Mouse (Mus musculus): ENCODE measurements around the gene Tex21. TPM values are rescaled to one million over a fixed set of nuclear protein-coding genes. Genes with fewer than 3 reads are reported as not detected.

Gene Tex21
- polyA plus RNA-seq, 1 experiment from 2014 or later = 0.06 TPM

- WGBS = 69% methylated on average over 1 of the region's 1 CpGs
- Histone ChIP-seq H3K4me2 (ENCODE audit: low read depth, low read length) (no peak overlapping the region), H3K4me1 (ENCODE audit: control insufficient read depth, insufficient read depth, low read length) (peaks cover 7% of the 10 kb centered on the region; the same call in 1 of the 2 replicates), H3K4me3 (ENCODE audit: low read length) (no peak overlapping the region), H3K27ac (ENCODE audit: low read length) (no peak overlapping the region), H3K9ac (ENCODE audit: low read depth, low read length) (no peak overlapping the region), H3K9me3 (ENCODE audit: control insufficient read depth, low read length) (no peaks in the 10 kb centered on the region), H3K27me3 (replicated peaks; ENCODE audit: control insufficient read depth, insufficient read depth, low read length) (no peaks in the 10 kb centered on the region), H3K36me3 (ENCODE audit: control insufficient read depth, insufficient read depth, low read length) (no peaks in the 10 kb centered on the region)
- ATAC-seq = no peak
Measured at GRCm38 (mm10) chr12:76253090-76253489, 6.5 kb upstream of the Tex21 start.

GRCm38 (mm10) chr12:76244981-76245380 is 1.6 kb downstream of the Tex21 start:
- no peaks in the 10 kb centered on the region for H3K9me3 ChIP-seq (ENCODE audit: control insufficient read depth, low read length)
- ATAC-seq = no peak
- no peak overlapping the region for H3K9ac ChIP-seq (ENCODE audit: low read depth, low read length)
- no peak overlapping the region for H3K4me2 ChIP-seq (ENCODE audit: low read depth, low read length)
- no peaks in the 10 kb centered on the region for H3K27me3 ChIP-seq (replicated peaks; ENCODE audit: control insufficient read depth, insufficient read depth, low read length)
- H3K27ac ChIP-seq (ENCODE audit: low read length) = no peak overlapping the region
- no peak overlapping the region for H3K4me3 ChIP-seq (ENCODE audit: low read length)
- H3K4me1 ChIP-seq (ENCODE audit: control insufficient read depth, insufficient read depth, low read length) = no peaks in the 10 kb centered on the region
- H3K36me3 ChIP-seq (ENCODE audit: control insufficient read depth, insufficient read depth, low read length) = no peaks in the 10 kb centered on the region
- WGBS = 84% methylated on average over 8 of the region's 8 CpGs

DNA sequence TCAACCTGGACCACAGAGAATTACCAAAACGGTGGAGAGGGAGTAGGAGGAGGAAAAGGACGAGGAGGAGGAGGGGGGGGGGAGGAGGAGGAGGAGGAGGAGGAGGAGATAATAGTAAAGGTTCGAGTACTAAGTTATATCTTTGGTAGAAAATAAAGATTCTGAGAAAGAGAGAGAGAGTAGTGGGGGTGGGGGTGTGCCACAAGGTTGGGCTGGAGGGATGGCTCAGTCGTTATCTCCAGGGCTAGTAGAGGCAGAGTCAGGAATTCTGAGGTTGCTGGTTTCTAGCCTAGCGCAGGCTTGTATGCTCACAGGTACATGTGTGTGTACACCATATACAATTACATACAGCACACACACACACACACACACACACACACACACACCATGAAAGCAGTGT is 4.7 kb downstream of the Tex21 start:
- Histone ChIP-seq H3K9ac (ENCODE audit: low read depth, low read length) (no peak overlapping the region), H3K27me3 (replicated peaks; ENCODE audit: control insufficient read depth, insufficient read depth, low read length) (no peaks in the 10 kb centered on the region), H3K4me3 (ENCODE audit: low read length) (no peak overlapping the region), H3K36me3 (ENCODE audit: control insufficient read depth, insufficient read depth, low read length) (no peaks in the 10 kb centered on the region), H3K9me3 (ENCODE audit: control insufficient read depth, low read length) (no peaks in the 10 kb centered on the region), H3K27ac (ENCODE audit: low read length) (no peak overlapping the region), H3K4me1 (ENCODE audit: control insufficient read depth, insufficient read depth, low read length) (no peaks in the 10 kb centered on the region), H3K4me2 (ENCODE audit: low read depth, low read length) (no peak overlapping the region)
- WGBS = 52% methylated on average over 5 of the region's 5 CpGs
- ATAC-seq = no peak

GRCm38 (mm10) chr12:76241084-76241483 is 5.5 kb downstream of the Tex21 start:
- WGBS = 78% methylated on average over 3 of the region's 3 CpGs
- ATAC-seq = no peak

GRCm38 (mm10) chr12:76240670-76241069 is 5.9 kb downstream of the Tex21 start:
- H3K27ac ChIP-seq (ENCODE audit: low read length) = no peak overlapping the region

More at GRCm38 (mm10) chr12:76241084-76241483, 5.5 kb downstream of the Tex21 start:
- Histone ChIP-seq H3K4me2 (ENCODE audit: low read depth, low read length) (no peak overlapping the region), H3K36me3 (ENCODE audit: control insufficient read depth, insufficient read depth, low read length) (no peaks in the 10 kb centered on the region), H3K9ac (ENCODE audit: low read depth, low read length) (no peak overlapping the region), H3K4me3 (ENCODE audit: low read length) (no peak overlapping the region), H3K27me3 (replicated peaks; ENCODE audit: control insufficient read depth, insufficient read depth, low read length) (no peaks in the 10 kb centered on the region), H3K9me3 (ENCODE audit: control insufficient read depth, low read length) (no peaks in the 10 kb centered on the region), H3K27ac (ENCODE audit: low read length) (no peak overlapping the region), H3K4me1 (ENCODE audit: control insufficient read depth, insufficient read depth, low read length) (no peaks in the 10 kb centered on the region)

DNA sequence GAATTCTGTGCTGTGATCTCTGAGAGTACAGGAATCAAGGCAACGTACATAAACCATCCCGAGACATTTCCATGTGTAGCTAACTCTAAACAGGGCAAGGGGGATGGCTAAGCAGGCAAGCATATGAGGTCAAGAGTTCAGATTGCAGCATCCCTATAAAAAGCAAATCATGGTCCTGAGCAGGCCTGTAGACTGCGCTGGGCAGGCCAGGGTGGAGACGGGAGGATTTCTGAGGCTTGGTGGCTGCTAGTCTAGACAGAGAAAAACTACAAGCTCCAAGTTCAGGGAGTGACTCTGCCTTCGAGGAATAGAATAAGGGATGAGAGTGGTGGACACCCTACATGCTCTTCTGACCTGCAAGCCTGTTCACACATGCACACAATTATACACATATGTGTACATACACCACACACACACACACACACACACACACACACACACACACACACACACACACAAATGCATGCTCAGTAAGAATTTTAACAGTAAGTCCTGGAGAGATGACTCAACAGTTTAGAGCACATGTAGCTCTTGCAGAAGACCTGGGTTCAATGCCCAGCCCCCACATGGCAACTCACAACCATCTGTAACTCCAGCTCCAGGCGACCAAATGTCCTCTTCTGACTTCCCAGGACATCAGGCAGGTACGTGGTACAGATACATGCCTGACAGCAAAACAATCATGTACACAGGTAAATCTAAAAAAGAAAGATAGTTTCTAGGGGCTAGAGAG is 6.5 kb downstream of the Tex21 start:
- Histone ChIP-seq H3K9ac (ENCODE audit: low read depth, low read length) (no peak overlapping the region), H3K27ac (ENCODE audit: low read length) (no peak overlapping the region), H3K36me3 (ENCODE audit: control insufficient read depth, insufficient read depth, low read length) (no peaks in the 10 kb centered on the region), H3K4me3 (ENCODE audit: low read length) (no peak overlapping the region), H3K4me2 (ENCODE audit: low read depth, low read length) (no peak overlapping the region), H3K9me3 (ENCODE audit: control insufficient read depth, low read length) (no peaks in the 10 kb centered on the region), H3K27me3 (replicated peaks; ENCODE audit: control insufficient read depth, insufficient read depth, low read length) (no peaks in the 10 kb centered on the region), H3K4me1 (ENCODE audit: control insufficient read depth, insufficient read depth, low read length) (no peaks in the 10 kb centered on the region)
- WGBS = 60% methylated on average over 7 of the region's 7 CpGs
- no peak for ATAC-seq

More at GRCm38 (mm10) chr12:76240670-76241069, 5.9 kb downstream of the Tex21 start:
- H3K4me1 ChIP-seq (ENCODE audit: control insufficient read depth, insufficient read depth, low read length) = no peaks in the 10 kb centered on the region
- H3K9ac ChIP-seq (ENCODE audit: low read depth, low read length) = no peak overlapping the region
- ATAC-seq = no peak
- WGBS = 86% methylated on average over 3 of the region's 3 CpGs
- H3K27me3 ChIP-seq (replicated peaks; ENCODE audit: control insufficient read depth, insufficient read depth, low read length) = no peaks in the 10 kb centered on the region
- no peaks in the 10 kb centered on the region for H3K36me3 ChIP-seq (ENCODE audit: control insufficient read depth, insufficient read depth, low read length)
- H3K9me3 ChIP-seq (ENCODE audit: control insufficient read depth, low read length) = no peaks in the 10 kb centered on the region
- no peak overlapping the region for H3K4me3 ChIP-seq (ENCODE audit: low read length)
- H3K4me2 ChIP-seq (ENCODE audit: low read depth, low read length) = no peak overlapping the region

- no peaks in the 10 kb centered on the region for H3K36me3 ChIP-seq (ENCODE audit: control insufficient read depth, insufficient read depth, low read length)
- no peaks in the 10 kb centered on the region for H3K4me1 ChIP-seq (ENCODE audit: control insufficient read depth, insufficient read depth, low read length)
- H3K27ac ChIP-seq (ENCODE audit: low read length) = no peak overlapping the region
- no peak for ATAC-seq
- 63% methylated on average over 10 of the region's 10 CpGs for WGBS
- no peak overlapping the region for H3K4me2 ChIP-seq (ENCODE audit: low read depth, low read length)
- no peaks in the 10 kb centered on the region for H3K9me3 ChIP-seq (ENCODE audit: control insufficient read depth, low read length)
- no peaks in the 10 kb centered on the region for H3K27me3 ChIP-seq (replicated peaks; ENCODE audit: control insufficient read depth, insufficient read depth, low read length)
- H3K9ac ChIP-seq (ENCODE audit: low read depth, low read length) = no peak overlapping the region
- no peak overlapping the region for H3K4me3 ChIP-seq (ENCODE audit: low read length)
Measured at GRCm38 (mm10) chr12:76239145-76239838, 7.3 kb downstream of the Tex21 start.

GRCm38 (mm10) chr12:76235253-76235652 is 11.3 kb downstream of the Tex21 start:
- WGBS = 84% methylated on average over 6 of the region's 6 CpGs
- no peak overlapping the region for H3K9ac ChIP-seq (ENCODE audit: low read depth, low read length)
- H3K36me3 ChIP-seq (ENCODE audit: control insufficient read depth, insufficient read depth, low read length) = no peaks in the 10 kb centered on the region
- ATAC-seq = no peak
- no peak overlapping the region for H3K4me2 ChIP-seq (ENCODE audit: low read depth, low read length)
- H3K9me3 ChIP-seq (ENCODE audit: control insufficient read depth, low read length) = no peaks in the 10 kb centered on the region
- H3K27me3 ChIP-seq (replicated peaks; ENCODE audit: control insufficient read depth, insufficient read depth, low read length) = no peaks in the 10 kb centered on the region
- no peak overlapping the region for H3K4me3 ChIP-seq (ENCODE audit: low read length)
- no peak overlapping the region for H3K27ac ChIP-seq (ENCODE audit: low read length)
- H3K4me1 ChIP-seq (ENCODE audit: control insufficient read depth, insufficient read depth, low read length) = no peaks in the 10 kb centered on the region

- no peak overlapping the region for H3K4me2 ChIP-seq (ENCODE audit: low read depth, low read length)
- no peaks in the 10 kb centered on the region for H3K4me1 ChIP-seq (ENCODE audit: control insufficient read depth, insufficient read depth, low read length)
- no peak overlapping the region for H3K4me3 ChIP-seq (ENCODE audit: low read length)
- WGBS = 77% methylated on average over 6 of the region's 6 CpGs
- no peaks in the 10 kb centered on the region for H3K27me3 ChIP-seq (replicated peaks; ENCODE audit: control insufficient read depth, insufficient read depth, low read length)
- no peak overlapping the region for H3K9ac ChIP-seq (ENCODE audit: low read depth, low read length)
- ATAC-seq = no peak
- H3K36me3 ChIP-seq (ENCODE audit: control insufficient read depth, insufficient read depth, low read length) = no peaks in the 10 kb centered on the region
- H3K9me3 ChIP-seq (ENCODE audit: control insufficient read depth, low read length) = no peaks in the 10 kb centered on the region
- H3K27ac ChIP-seq (ENCODE audit: low read length) = no peak overlapping the region
Measured at GRCm38 (mm10) chr12:76230644-76231043, 15.9 kb downstream of the Tex21 start.

Measured in intestine, embryonic 16.5 days (tissue).